24 mouse cellular contexts compared by ENCODE assay signal in genomic region chr10:75178911-75179310, GRCm38 (mm10).
"Had no signal": no experiment of that assay in that cellular context is flagged by ENCODE, and none has a peak within 500 bp of the region (broad histone marks: within the 10 kb centered on the region; RNA-seq: fewer than 3 reads in every experiment).

No protein-coding gene starts in this region.

- H3K4me3 ChIP-seq: gastrocnemius, adult 2 months; heart, adult 2 months; heart, embryonic 12.5 days; hindbrain, embryonic 10.5 days; hindbrain, embryonic 12.5 days; intestine, embryonic 15.5 days; layer of hippocampus, adult 2 months; left cerebral cortex, adult 2 months; limb, embryonic 10.5 days; limb, embryonic 12.5 days; liver, embryonic 13.5 days had no signal

- H3K4me2 ChIP-seq: heart, embryonic 12.5 days; hindbrain, embryonic 12.5 days; hindbrain, embryonic 14.5 days; intestine, embryonic 15.5 days; limb, embryonic 12.5 days; liver, embryonic 13.5 days had no signal

- H3K4me1 ChIP-seq: hindbrain, embryonic 12.5 days; intestine, embryonic 15.5 days; limb, embryonic 10.5 days; limb, embryonic 12.5 days had no signal

- H3K9ac ChIP-seq: heart, embryonic 12.5 days; hindbrain, embryonic 12.5 days; hindbrain, embryonic 14.5 days; intestine, embryonic 15.5 days; limb, embryonic 12.5 days; liver, embryonic 13.5 days had no signal

- H3K27ac ChIP-seq: gastrocnemius, adult 2 months; heart, adult 2 months; hindbrain, embryonic 10.5 days; hindbrain, embryonic 12.5 days; hindbrain, embryonic 14.5 days; intestine, embryonic 15.5 days; layer of hippocampus, adult 2 months; left cerebral cortex, adult 2 months; limb, embryonic 10.5 days; limb, embryonic 12.5 days; liver, embryonic 13.5 days had no signal

- H3K9me3 ChIP-seq: heart, embryonic 12.5 days; hindbrain, embryonic 10.5 days; hindbrain, embryonic 12.5 days; intestine, embryonic 15.5 days; limb, embryonic 10.5 days; limb, embryonic 12.5 days; liver, embryonic 13.5 days had no signal

- H3K27me3 ChIP-seq: heart, embryonic 12.5 days; hindbrain, embryonic 12.5 days; intestine, embryonic 15.5 days; limb, embryonic 12.5 days; liver, embryonic 13.5 days had no signal

- ATAC-seq: hindbrain, embryonic 16.5 days; inflammation-experienced regulatory T-cells, adult 6 months; intestine, embryonic 15.5 days; intestine, postnatal 0 days had no signal

- DNase-seq: gastrocnemius, adult 2 months; gastrocnemius, postnatal 10 days; gastrocnemius, postnatal 25 days; heart, adult 2 months; heart, postnatal 14 days; heart, postnatal 4 days; kidney, adult 18-20 months; kidney, adult 8-10 months; kidney, postnatal 10 days; kidney, postnatal 25 days; kidney, postnatal 4 days; liver, embryonic 13.5 days had no signal
